Comparison of ENCODE assay signal across 8 mouse cellular contexts in genomic region chr2:26490760-26491301, GRCm38 (mm10). TPM values are rescaled to one million over a fixed set of nuclear protein-coding genes. Genes with fewer than 3 reads are reported as not detected.
DNase-seq lines count a peak whose midpoint lies in the region; ATAC-seq and TF ChIP-seq lines count a peak whose summit lies in the region.

No protein-coding gene starts in this region.

- no peaks in the 10 kb centered on the region for H3K27me3 ChIP-seq in spleen, adult 2 months (ENCODE audit: control insufficient read depth, insufficient read depth, low read length)
- H3K27me3 ChIP-seq in heart, embryonic 15.5 days: no peaks in the 10 kb centered on the region
- H3K27me3 ChIP-seq in liver, embryonic 13.5 days: no peaks in the 10 kb centered on the region; the same call in 1 of the 2 replicates
- no peaks in the 10 kb centered on the region for H3K27me3 ChIP-seq in stomach, postnatal 0 days (ENCODE audit: control insufficient read depth, insufficient read depth, low read length)
- no peaks in the 10 kb centered on the region for H3K27me3 ChIP-seq in cerebellum, adult 2 months (ENCODE audit: control insufficient read depth, insufficient read depth, low read length)

- DNase-seq in spleen, adult 2 months (ENCODE audit: low read depth in 1 of 2, low spot score in 2 of 2): no peak
- DNase-seq in spleen, adult 18-20 months: no peak
- DNase-seq in liver, embryonic 13.5 days: no peak
- DNase-seq in stomach, postnatal 0 days (ENCODE audit: low spot score): no peak
- no peak for DNase-seq in thymus, postnatal 0 days (ENCODE audit: low spot score)
- DNase-seq in cerebellum, adult 2 months: no peak
- no peak for DNase-seq in c-Kit-positive CD71-positive TER-119-positive erythroid progenitor cells, embryonic 14.5 days (ENCODE audit: low spot score)

- 0 out of 2 replicates have a peak, but pooled peaks have one; percentile 12 for ATAC-seq in heart, embryonic 15.5 days (replicated peaks; ENCODE audit: insufficient number of reproducible peaks, insufficient read depth, low FRiP score, low read depth)
- ATAC-seq in liver, embryonic 13.5 days (ENCODE audit: low read depth): no peak
- no peak for ATAC-seq in stomach, postnatal 0 days (ENCODE audit: low FRiP score, low TSS enrichment)

- H3K27ac ChIP-seq in spleen, adult 2 months (ENCODE audit: insufficient read depth, low read length): peak overlapping the region; percentile 43; the same call in 1 of the 2 replicates
- peak overlapping the region; percentile 86 for H3K27ac ChIP-seq in heart, embryonic 15.5 days
- no peak overlapping the region for H3K27ac ChIP-seq in liver, embryonic 13.5 days
- peak overlapping the region; percentile 56 for H3K27ac ChIP-seq in stomach, postnatal 0 days (replicated peaks)
- H3K27ac ChIP-seq in cerebellum, adult 2 months (ENCODE audit: insufficient read depth, low read length): no peak overlapping the region

- peaks cover 53% of the 10 kb centered on the region for H3K4me1 ChIP-seq in spleen, adult 2 months (ENCODE audit: control insufficient read depth, insufficient read depth, insufficient read length)
- peaks cover 99% of the 10 kb centered on the region for H3K4me1 ChIP-seq in heart, embryonic 15.5 days (replicated peaks)
- peaks cover 88% of the 10 kb centered on the region for H3K4me1 ChIP-seq in liver, embryonic 13.5 days (replicated peaks)
- peaks cover 34% of the 10 kb centered on the region for H3K4me1 ChIP-seq in stomach, postnatal 0 days (replicated peaks; ENCODE audit: control insufficient read depth, insufficient read depth)
- H3K4me1 ChIP-seq in cerebellum, adult 2 months (ENCODE audit: control insufficient read depth, insufficient read depth, low read length): peaks cover 3% of the 10 kb centered on the region; the same call in 1 of the 2 replicates

- no peak overlapping the region for H3K4me3 ChIP-seq in spleen, adult 2 months (ENCODE audit: extremely low read depth, insufficient read depth, insufficient read length)
- no peak overlapping the region for H3K4me3 ChIP-seq in heart, embryonic 15.5 days
- H3K4me3 ChIP-seq in liver, embryonic 13.5 days (replicated peaks): no peak overlapping the region
- no peak overlapping the region for H3K4me3 ChIP-seq in stomach, postnatal 0 days (ENCODE audit: low read depth, low read length)
- no peak overlapping the region for H3K4me3 ChIP-seq in cerebellum, adult 2 months (replicated peaks; ENCODE audit: insufficient read depth, low read depth, low read length)

- TF ChIP-seq POLR2A in spleen, adult 2 months (IDR thresholded peaks at IDR 0.05; ENCODE audit: low read depth, low read length): no peak
- no peak for TF ChIP-seq POLR2A in cerebellum, adult 2 months (IDR thresholded peaks at IDR 0.05; ENCODE audit: borderline replicate concordance, insufficient read depth, low read length)

- peak overlapping the region; percentile 2; the same call in 1 of the 2 replicates for H3K4me2 ChIP-seq in heart, embryonic 15.5 days
- H3K4me2 ChIP-seq in liver, embryonic 13.5 days: no peak overlapping the region
- no peak overlapping the region for H3K4me2 ChIP-seq in stomach, postnatal 0 days (replicated peaks; ENCODE audit: low read depth)

- peak overlapping the region; percentile 13; the same call in 1 of the 2 replicates for H3K9ac ChIP-seq in heart, embryonic 15.5 days
- 0 out of 2 replicates have a peak overlapping the region, but pooled peaks have one; percentile 0 for H3K9ac ChIP-seq in liver, embryonic 13.5 days
- H3K9ac ChIP-seq in stomach, postnatal 0 days (ENCODE audit: low read length): no peak overlapping the region

- no peak for TF ChIP-seq CTCF in spleen, adult 2 months (IDR thresholded peaks at IDR 0.05; ENCODE audit: extremely low read depth, insufficient read depth, insufficient read length, insufficient replicate concordance)
- TF ChIP-seq CTCF in stomach, postnatal 0 days (IDR thresholded peaks at IDR 0.05; ENCODE audit: low read depth): peak; percentile 21; the same call in 1 of the 2 replicates
- no peak for TF ChIP-seq CTCF in cerebellum, adult 2 months (IDR thresholded peaks at IDR 0.05; ENCODE audit: borderline replicate concordance, insufficient read depth, low read depth, low read length)

- no peaks in the 10 kb centered on the region for H3K36me3 ChIP-seq in spleen, adult 2 months (ENCODE audit: control insufficient read depth, insufficient read depth, low read length)
- H3K36me3 ChIP-seq in heart, embryonic 15.5 days: no peaks in the 10 kb centered on the region
- H3K36me3 ChIP-seq in liver, embryonic 13.5 days: no peaks in the 10 kb centered on the region
- no peaks in the 10 kb centered on the region; the same call in 1 of the 2 replicates for H3K36me3 ChIP-seq in stomach, postnatal 0 days (ENCODE audit: control insufficient read depth, insufficient read depth, low read length)

- TF ChIP-seq EP300 in stomach, postnatal 0 days (optimal IDR thresholded peaks at IDR 0.05): no peak

- WGBS in spleen, adult 2 months: 52% methylated on average over 4 of the region's 4 CpGs
- WGBS in heart, embryonic 15.5 days: 44% methylated on average over 4 of the region's 4 CpGs
- WGBS in liver, embryonic 13.5 days (ENCODE audit: insufficient replicate concordance): 36% methylated on average over 4 of the region's 4 CpGs
- 39% methylated on average over 4 of the region's 4 CpGs for WGBS in stomach, postnatal 0 days
- 68% methylated on average over 4 of the region's 4 CpGs for WGBS in cerebellum, adult 2 months

- H3K9me3 ChIP-seq in heart, embryonic 15.5 days (replicated peaks): no peaks in the 10 kb centered on the region
- H3K9me3 ChIP-seq in liver, embryonic 13.5 days (replicated peaks): no peaks in the 10 kb centered on the region
- H3K9me3 ChIP-seq in stomach, postnatal 0 days (ENCODE audit: control insufficient read depth, low read length): no peaks in the 10 kb centered on the region

RNA-seq across cellular contexts. Expression of gene Notch1, which starts 25.6 kb away (rescaled TPM):
- 34.6 and 39.6 TPM in 2 replicates for polyA plus RNA-seq in spleen, adult 2 months (2012; rRNA removed)
- 10.8 and 24.2 TPM in 2 replicates for polyA plus RNA-seq in heart, embryonic 15.5 days (2015; fragmentation: Nextera tagmentation; extraction: Ambion mirVana)
- 1.5 and 1.6 TPM in 2 replicates for polyA plus RNA-seq in liver, embryonic 13.5 days (2015; fragmentation: Nextera tagmentation; extraction: Ambion mirVana)
- 4.8 and 5.6 TPM in 2 replicates for polyA plus RNA-seq in stomach, postnatal 0 days (2015; fragmentation: Nextera tagmentation; extraction: Ambion mirVana)
- polyA plus RNA-seq in thymus, postnatal 0 days (2015; fragmentation: Nextera tagmentation; extraction: Ambion mirVana): 44.3 and 54.9 TPM in 2 replicates
- 10.5 and 11.6 TPM in 2 replicates for polyA plus RNA-seq in cerebellum, adult 2 months (2012; rRNA removed)

RNA-seq across cellular contexts. Expression of gene Sec16a, which starts 45.8 kb away (rescaled TPM):
- 65.2 and 74.3 TPM in 2 replicates for polyA plus RNA-seq in spleen, adult 2 months (2012; rRNA removed)
- polyA plus RNA-seq in heart, embryonic 15.5 days (2015; fragmentation: Nextera tagmentation; extraction: Ambion mirVana): 10.5 and 14.5 TPM in 2 replicates
- polyA plus RNA-seq in liver, embryonic 13.5 days (2015; fragmentation: Nextera tagmentation; extraction: Ambion mirVana): 6.9 and 8.5 TPM in 2 replicates
- polyA plus RNA-seq in stomach, postnatal 0 days (2015; fragmentation: Nextera tagmentation; extraction: Ambion mirVana): 10.6 and 11.7 TPM in 2 replicates
- polyA plus RNA-seq in thymus, postnatal 0 days (2015; fragmentation: Nextera tagmentation; extraction: Ambion mirVana): 12.4 and 12.9 TPM in 2 replicates
- polyA plus RNA-seq in cerebellum, adult 2 months (2012; rRNA removed): 43.2 and 44.6 TPM in 2 replicates

Comparison
In these comparisons a context has a peak if more than half of its experiments do, and no peak if none do; other contexts are left out.
1. H3K27ac ChIP-seq: peak in spleen, adult 2 months (single experiment), heart, embryonic 15.5 days (single experiment) and stomach, postnatal 0 days (single experiment); none in liver, embryonic 13.5 days (single experiment) and cerebellum, adult 2 months (single experiment).